Mouse (Mus musculus): ENCODE measurements around the gene Olfr170. TPM values are rescaled to one million over a fixed set of nuclear protein-coding genes. Genes with fewer than 3 reads are reported as not detected.
"Not testable (repeated sequence)": the region's sequence is repeated elsewhere in the genome, so short reads cannot be mapped to it uniquely, and the experiment has no call there.

The Olfr170 gene
- not detected in 2 replicates for polyA plus RNA-seq (2014; fragmentation: Nextera tagmentation; extraction: Ambion mirVana)

GRCm38 (mm10) chr16:19611782-19612181, at the start of gene Olfr170:
Olfr170 (minus strand) TSS chr16:19611882.
- H3K4me1 ChIP-seq (ENCODE audit: control insufficient read depth in 2 of 2, insufficient read depth in 2 of 2, low read length in 2 of 2); H3K4me3 ChIP-seq (ENCODE audit: control insufficient read depth in 1 of 2, insufficient read depth in 1 of 2, low read depth in 1 of 2, low read length in 2 of 2); H3K9me3 ChIP-seq (ENCODE audit: control insufficient read depth, low read length); ATAC-seq (ENCODE audit: insufficient number of reproducible peaks, insufficient read depth, low FRiP score, low read depth); H3K9ac ChIP-seq (ENCODE audit: low read length); H3K27ac ChIP-seq (replicated peaks in 1 of 2; ENCODE audit: control insufficient read depth in 1 of 2, insufficient read depth in 1 of 2, low read depth in 2 of 2, low read length in 2 of 2); H3K4me2 ChIP-seq (ENCODE audit: low read length); H3K27me3 ChIP-seq (ENCODE audit: control insufficient read depth, insufficient read depth, low read length); H3K36me3 ChIP-seq (ENCODE audit: control insufficient read depth, insufficient read depth, low read length): not testable (repeated sequence)
- 66% methylated on average over 2 of the region's 2 CpGs for WGBS

GRCm38 (mm10) chr16:19629816-19630215, 18.1 kb upstream of the Olfr170 start, which contains the start of gene Olfr171:
Olfr171 (minus strand) TSS chr16:19629916.
- Histone ChIP-seq H3K9ac (ENCODE audit: low read length) (no peak within 1 kb of the TSS), H3K4me1 (ENCODE audit: control insufficient read depth in 2 of 2, insufficient read depth in 2 of 2, low read length in 2 of 2) (no peaks in the 10 kb centered on the region), H3K27ac (replicated peaks in 1 of 2; ENCODE audit: control insufficient read depth in 1 of 2, insufficient read depth in 1 of 2, low read depth in 2 of 2, low read length in 2 of 2) (no peak within 1 kb of the TSS), H3K36me3 (ENCODE audit: control insufficient read depth, insufficient read depth, low read length) (no peaks in the 10 kb centered on the region), H3K4me3 (ENCODE audit: control insufficient read depth in 1 of 2, insufficient read depth in 1 of 2, low read depth in 1 of 2, low read length in 2 of 2) (no peak within 1 kb of the TSS), H3K4me2 (ENCODE audit: low read length) (no peak within 1 kb of the TSS), H3K9me3 (ENCODE audit: control insufficient read depth, low read length) (no peaks in the 10 kb centered on the region), H3K27me3 (ENCODE audit: control insufficient read depth, insufficient read depth, low read length) (no peaks in the 10 kb centered on the region)
- no peak for ATAC-seq (ENCODE audit: insufficient number of reproducible peaks, insufficient read depth, low FRiP score, low read depth)
- WGBS, result 80% methylated on average over 1 of the region's 1 CpGs

DNA sequence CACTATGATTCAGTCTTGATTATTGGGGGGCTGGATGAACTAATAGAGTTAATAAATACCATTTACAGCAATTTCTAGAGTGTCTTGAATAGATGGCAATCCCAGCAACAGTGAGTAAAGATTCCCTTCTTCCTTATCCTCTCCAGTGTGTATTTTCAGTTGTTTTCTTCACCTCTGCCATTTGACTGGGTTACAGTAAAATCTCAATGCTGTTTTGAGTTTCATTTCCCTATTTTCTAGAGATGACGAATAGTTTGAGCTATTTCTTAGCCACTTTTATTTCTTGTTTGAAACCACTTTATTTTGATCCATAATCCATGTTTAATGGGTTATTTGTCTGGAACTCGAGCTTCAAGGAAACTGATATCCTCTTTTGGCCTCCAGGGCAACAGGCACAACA, 8.5 kb downstream of the Olfr170 start:
- Histone ChIP-seq H3K27me3 (ENCODE audit: control insufficient read depth, insufficient read depth, low read length) (no peaks in the 10 kb centered on the region), H3K4me1 (ENCODE audit: control insufficient read depth in 2 of 2, insufficient read depth in 2 of 2, low read length in 2 of 2) (no peaks in the 10 kb centered on the region), H3K27ac (replicated peaks in 1 of 2; ENCODE audit: control insufficient read depth in 1 of 2, insufficient read depth in 1 of 2, low read depth in 2 of 2, low read length in 2 of 2) (no peak overlapping the region), H3K4me3 (ENCODE audit: control insufficient read depth in 1 of 2, insufficient read depth in 1 of 2, low read depth in 1 of 2, low read length in 2 of 2) (no peak overlapping the region), H3K4me2 (ENCODE audit: low read length) (no peak overlapping the region), H3K36me3 (ENCODE audit: control insufficient read depth, insufficient read depth, low read length) (no peaks in the 10 kb centered on the region), H3K9ac (ENCODE audit: low read length) (no peak overlapping the region), H3K9me3 (ENCODE audit: control insufficient read depth, low read length) (no peaks in the 10 kb centered on the region)
- ATAC-seq (ENCODE audit: insufficient number of reproducible peaks, insufficient read depth, low FRiP score, low read depth), result no peak
- WGBS, result 58% methylated on average over 2 of the region's 2 CpGs

DNA sequence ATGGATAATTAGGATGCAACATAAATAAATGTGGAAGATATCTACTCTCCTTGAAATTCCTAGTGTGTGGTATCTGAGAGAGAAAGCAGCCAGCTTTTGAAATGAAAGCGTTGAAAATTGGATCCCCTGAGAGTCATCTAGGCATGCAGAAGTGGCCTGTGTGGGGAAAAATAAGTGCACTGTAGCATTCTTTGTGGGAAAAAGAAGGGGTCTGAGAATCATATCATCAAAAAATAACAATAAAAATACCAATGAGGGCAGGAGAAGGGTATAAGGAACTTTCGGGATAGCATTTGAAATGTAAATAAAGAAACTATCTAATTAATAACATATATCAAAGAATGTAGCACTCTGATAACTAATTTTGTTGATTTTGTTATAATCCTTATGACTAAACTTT, 40.0 kb downstream of the Olfr170 start, which contains the start of gene Olfr169:
Gene Olfr169 (minus strand): TSS at position 101 of the 400 bp plus-strand sequence.
- not testable (repeated sequence) for H3K4me1 ChIP-seq (ENCODE audit: control insufficient read depth in 2 of 2, insufficient read depth in 2 of 2, low read length in 2 of 2); H3K4me2 ChIP-seq (ENCODE audit: low read length); H3K36me3 ChIP-seq (ENCODE audit: control insufficient read depth, insufficient read depth, low read length); H3K4me3 ChIP-seq (ENCODE audit: control insufficient read depth in 1 of 2, insufficient read depth in 1 of 2, low read depth in 1 of 2, low read length in 2 of 2); H3K27ac ChIP-seq (replicated peaks in 1 of 2; ENCODE audit: control insufficient read depth in 1 of 2, insufficient read depth in 1 of 2, low read depth in 2 of 2, low read length in 2 of 2); ATAC-seq (ENCODE audit: insufficient number of reproducible peaks, insufficient read depth, low FRiP score, low read depth); H3K27me3 ChIP-seq (ENCODE audit: control insufficient read depth, insufficient read depth, low read length); H3K9me3 ChIP-seq (ENCODE audit: control insufficient read depth, low read length); H3K9ac ChIP-seq (ENCODE audit: low read length)
- WGBS, result 88% methylated on average over 2 of the region's 2 CpGs

Other genes with a start within 250 kb of the Olfr170 start
- not detected in 2 replicates for gene Olfr165, start 188.7 kb downstream of the Olfr170 start, polyA plus RNA-seq (2014; fragmentation: Nextera tagmentation; extraction: Ambion mirVana)
- not detected in 2 replicates for gene Olfr166, start 128.2 kb downstream of the Olfr170 start, polyA plus RNA-seq (2014; fragmentation: Nextera tagmentation; extraction: Ambion mirVana)
- gene Olfr167, start 89.6 kb downstream of the Olfr170 start, polyA plus RNA-seq (2014; fragmentation: Nextera tagmentation; extraction: Ambion mirVana), result not detected in 2 replicates
- not detected in 2 replicates for gene Olfr168, start 76.3 kb downstream of the Olfr170 start, polyA plus RNA-seq (2014; fragmentation: Nextera tagmentation; extraction: Ambion mirVana)
- gene Olfr169, start 40.1 kb downstream of the Olfr170 start, polyA plus RNA-seq (2014; fragmentation: Nextera tagmentation; extraction: Ambion mirVana), result not detected in 2 replicates
- gene Olfr171, start 18.0 kb upstream of the Olfr170 start, polyA plus RNA-seq (2014; fragmentation: Nextera tagmentation; extraction: Ambion mirVana), result not detected in 2 replicates
- gene Lamp3, start 94.5 kb upstream of the Olfr170 start, polyA plus RNA-seq (2014; fragmentation: Nextera tagmentation; extraction: Ambion mirVana), result not detected in 2 replicates
- 12.7 and 13.8 TPM in 2 replicates for gene B3gnt5, start 148.3 kb upstream of the Olfr170 start, polyA plus RNA-seq (2014; fragmentation: Nextera tagmentation; extraction: Ambion mirVana)